Mouse (Mus musculus): ENCODE data around the gene Mybph. TPM values are rescaled to one million over a fixed set of nuclear protein-coding genes. Genes with fewer than 3 reads are reported as not detected.
A peak's percentile ranks its signal among the peaks of the same experiment; 100 is the strongest.

The Mybph gene
- polyA plus RNA-seq, 1 experiment from 2014 or later = 0.12 TPM

- no peak overlapping the region for H3K9ac ChIP-seq
- no peaks in the 10 kb centered on the region for H3K27me3 ChIP-seq
- WGBS = 88% methylated on average over 2 of the region's 2 CpGs
- no peak overlapping the region for H3K27ac ChIP-seq (replicated peaks)
- H3K4me1 ChIP-seq (replicated peaks) = peaks cover 24% of the 10 kb centered on the region
- no peak overlapping the region for H3K4me3 ChIP-seq
- H3K4me2 ChIP-seq = no peak overlapping the region
- ATAC-seq (ENCODE audit: low FRiP score, low read depth) = no peak
- no peaks in the 10 kb centered on the region for H3K36me3 ChIP-seq
- H3K9me3 ChIP-seq = no peaks in the 10 kb centered on the region
Measured at GRCm38 (mm10) chr1:134216629-134216971, 23.4 kb downstream of the Mybph start.

GRCm38 (mm10) chr1:134217028-134217481 is 23.8 kb downstream of the Mybph start:
- no peak overlapping the region for H3K9ac ChIP-seq
- ATAC-seq (ENCODE audit: low FRiP score, low read depth) = no peak
- 70% methylated on average over 12 of the region's 12 CpGs for WGBS
- no peak overlapping the region for H3K4me2 ChIP-seq
- no peaks in the 10 kb centered on the region for H3K9me3 ChIP-seq
- peaks cover 20% of the 10 kb centered on the region for H3K4me1 ChIP-seq (replicated peaks)
- no peak overlapping the region for H3K4me3 ChIP-seq
- H3K27ac ChIP-seq (replicated peaks) = no peak overlapping the region
- no peaks in the 10 kb centered on the region for H3K27me3 ChIP-seq
- H3K36me3 ChIP-seq = no peaks in the 10 kb centered on the region

GRCm38 (mm10) chr1:134217942-134218341 is 24.7 kb downstream of the Mybph start:
- H3K27ac ChIP-seq (replicated peaks) = no peak overlapping the region
- WGBS = 85% methylated on average over 3 of the region's 3 CpGs
- ATAC-seq (ENCODE audit: low FRiP score, low read depth) = no peak
- H3K27me3 ChIP-seq = no peaks in the 10 kb centered on the region
- no peaks in the 10 kb centered on the region for H3K9me3 ChIP-seq
- H3K4me1 ChIP-seq (replicated peaks) = peaks cover 20% of the 10 kb centered on the region
- no peaks in the 10 kb centered on the region for H3K36me3 ChIP-seq
- H3K9ac ChIP-seq = no peak overlapping the region
- H3K4me3 ChIP-seq = no peak overlapping the region
- H3K4me2 ChIP-seq = no peak overlapping the region

GRCm38 (mm10) chr1:134219608-134220007 is 26.4 kb downstream of the Mybph start:
- WGBS = 65% methylated on average over 5 of the region's 5 CpGs
- no peaks in the 10 kb centered on the region for H3K36me3 ChIP-seq

GRCm38 (mm10) chr1:134221172-134221571 is 27.9 kb downstream of the Mybph start:
- Histone ChIP-seq H3K36me3 (no peaks in the 10 kb centered on the region), H3K9me3 (no peaks in the 10 kb centered on the region), H3K27ac (replicated peaks) (no peak overlapping the region), H3K4me1 (replicated peaks) (peaks cover 13% of the 10 kb centered on the region; the same call in 1 of the 2 replicates), H3K9ac (no peak overlapping the region), H3K4me3 (no peak overlapping the region), H3K4me2 (no peak overlapping the region), H3K27me3 (no peaks in the 10 kb centered on the region)
- 91% methylated on average over 1 of the region's 1 CpGs for WGBS
- ATAC-seq (ENCODE audit: low FRiP score, low read depth) = no peak

More at GRCm38 (mm10) chr1:134219608-134220007, 26.4 kb downstream of the Mybph start:
- Histone ChIP-seq H3K27ac (replicated peaks) (no peak overlapping the region), H3K9ac (no peak overlapping the region), H3K9me3 (no peaks in the 10 kb centered on the region), H3K4me3 (no peak overlapping the region), H3K4me2 (no peak overlapping the region), H3K27me3 (no peaks in the 10 kb centered on the region), H3K4me1 (replicated peaks) (peaks cover 20% of the 10 kb centered on the region)
- peak; percentile 43; the same call in 1 of the 2 replicates for ATAC-seq (ENCODE audit: low FRiP score, low read depth)

- WGBS = 68% methylated on average over 8 of the region's 8 CpGs
- Histone ChIP-seq H3K27me3 (no peaks in the 10 kb centered on the region), H3K9ac (no peak overlapping the region), H3K27ac (replicated peaks) (no peak overlapping the region), H3K4me2 (no peak overlapping the region), H3K4me3 (no peak overlapping the region), H3K36me3 (no peaks in the 10 kb centered on the region), H3K9me3 (no peaks in the 10 kb centered on the region), H3K4me1 (replicated peaks) (0 out of 2 replicates have a peak, but pooled peaks cover 5% of the 10 kb centered on the region)
- ATAC-seq (ENCODE audit: low FRiP score, low read depth) = no peak
Measured at GRCm38 (mm10) chr1:134222122-134223055, 29.1 kb downstream of the Mybph start.

- Histone ChIP-seq H3K9ac (no peak overlapping the region), H3K36me3 (no peaks in the 10 kb centered on the region), H3K4me3 (no peak overlapping the region), H3K27me3 (no peaks in the 10 kb centered on the region), H3K4me1 (replicated peaks) (0 out of 2 replicates have a peak, but pooled peaks cover 2% of the 10 kb centered on the region), H3K27ac (replicated peaks) (no peak overlapping the region), H3K4me2 (no peak overlapping the region), H3K9me3 (no peaks in the 10 kb centered on the region)
- ATAC-seq (ENCODE audit: low FRiP score, low read depth) = no peak
- WGBS = 90% methylated on average over 12 of the region's 12 CpGs
Measured at GRCm38 (mm10) chr1:134224649-134225227, 31.5 kb downstream of the Mybph start.

- Histone ChIP-seq H3K27me3 (no peaks in the 10 kb centered on the region), H3K9ac (no peak overlapping the region), H3K4me1 (replicated peaks) (0 out of 2 replicates have a peak, but pooled peaks cover 3% of the 10 kb centered on the region), H3K36me3 (no peaks in the 10 kb centered on the region), H3K27ac (replicated peaks) (no peak overlapping the region), H3K4me3 (no peak overlapping the region), H3K9me3 (no peaks in the 10 kb centered on the region), H3K4me2 (no peak overlapping the region)
- 91% methylated on average over 5 of the region's 5 CpGs for WGBS
- no peak for ATAC-seq (ENCODE audit: low FRiP score, low read depth)
Measured at GRCm38 (mm10) chr1:134225375-134225774, 32.1 kb downstream of the Mybph start.

- no peak overlapping the region for H3K9ac ChIP-seq
- H3K27ac ChIP-seq (replicated peaks) = no peak overlapping the region
- no peaks in the 10 kb centered on the region for H3K9me3 ChIP-seq
- H3K4me3 ChIP-seq = no peak overlapping the region
- no peak for ATAC-seq (ENCODE audit: low FRiP score, low read depth)
- H3K36me3 ChIP-seq = no peaks in the 10 kb centered on the region
- no peaks in the 10 kb centered on the region for H3K27me3 ChIP-seq
- peaks cover 15% of the 10 kb centered on the region; the same call in 1 of the 2 replicates for H3K4me1 ChIP-seq (replicated peaks)
- 80% methylated on average over 8 of the region's 8 CpGs for WGBS
- no peak overlapping the region for H3K4me2 ChIP-seq
Measured at GRCm38 (mm10) chr1:134226739-134227138, 33.5 kb downstream of the Mybph start.

GRCm38 (mm10) chr1:134229806-134230575 is 36.7 kb downstream of the Mybph start:
- H3K27ac ChIP-seq (replicated peaks) = no peak overlapping the region
- H3K4me1 ChIP-seq (replicated peaks) = peaks cover 45% of the 10 kb centered on the region
- ATAC-seq (ENCODE audit: low FRiP score, low read depth) = no peak
- H3K36me3 ChIP-seq = no peaks in the 10 kb centered on the region
- 73% methylated on average over 5 of the region's 5 CpGs for WGBS
- H3K9ac ChIP-seq = no peak overlapping the region
- H3K27me3 ChIP-seq = no peaks in the 10 kb centered on the region
- no peaks in the 10 kb centered on the region for H3K9me3 ChIP-seq
- no peak overlapping the region for H3K4me2 ChIP-seq
- H3K4me3 ChIP-seq = no peak overlapping the region

- Histone ChIP-seq H3K9me3 (no peaks in the 10 kb centered on the region), H3K27me3 (no peaks in the 10 kb centered on the region), H3K4me2 (no peak overlapping the region), H3K36me3 (no peaks in the 10 kb centered on the region), H3K9ac (no peak overlapping the region), H3K27ac (replicated peaks) (no peak overlapping the region), H3K4me3 (no peak overlapping the region), H3K4me1 (replicated peaks) (peaks cover 53% of the 10 kb centered on the region)
- ATAC-seq (ENCODE audit: low FRiP score, low read depth) = no peak
- 86% methylated on average over 10 of the region's 10 CpGs for WGBS
Measured at GRCm38 (mm10) chr1:134230638-134231228, 37.5 kb downstream of the Mybph start.

All from hindbrain, embryonic 15.5 days (tissue).